Mouse (Mus musculus): ENCODE measurements at regions not wholly inside any gene's neighbourhood (a gene's known extent, or its start where the extent isn't known, plus 50 kb on each side); places are given as distances from the start of the nearest gene placed in this dataset.
A peak's percentile ranks its signal among the peaks of the same experiment; 100 is the strongest.
"Not testable (repeated sequence)": the region's sequence is repeated elsewhere in the genome, so short reads cannot be mapped to it uniquely, and the experiment has no call there.

- DNase-seq: no peak
Measured at GRCm38 (mm10) chr11:14136142-14136541, 462.9 kb upstream of the Pom121l12 start.

DNA sequence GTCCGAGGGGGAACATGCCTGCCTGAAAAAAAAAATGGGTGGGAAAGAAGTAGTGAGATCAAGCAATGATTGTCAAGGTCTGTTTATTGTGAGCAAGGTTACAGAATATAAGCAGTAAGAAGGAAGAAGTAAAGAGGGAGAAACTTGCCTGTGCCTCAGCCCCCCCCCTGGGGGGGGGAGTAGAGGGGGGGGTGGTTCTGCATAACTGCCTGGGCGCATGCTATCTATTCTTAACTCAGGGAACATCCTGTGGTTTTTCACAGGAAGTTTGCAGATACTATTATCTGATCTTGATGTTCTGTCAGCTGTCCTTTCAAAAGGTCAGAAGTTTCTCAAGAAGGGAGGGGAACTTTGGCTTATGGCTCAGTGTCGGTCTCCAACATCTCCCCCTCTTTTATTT, 456.7 kb upstream of the Pom121l12 start:
- not testable (repeated sequence) for DNase-seq

DNA sequence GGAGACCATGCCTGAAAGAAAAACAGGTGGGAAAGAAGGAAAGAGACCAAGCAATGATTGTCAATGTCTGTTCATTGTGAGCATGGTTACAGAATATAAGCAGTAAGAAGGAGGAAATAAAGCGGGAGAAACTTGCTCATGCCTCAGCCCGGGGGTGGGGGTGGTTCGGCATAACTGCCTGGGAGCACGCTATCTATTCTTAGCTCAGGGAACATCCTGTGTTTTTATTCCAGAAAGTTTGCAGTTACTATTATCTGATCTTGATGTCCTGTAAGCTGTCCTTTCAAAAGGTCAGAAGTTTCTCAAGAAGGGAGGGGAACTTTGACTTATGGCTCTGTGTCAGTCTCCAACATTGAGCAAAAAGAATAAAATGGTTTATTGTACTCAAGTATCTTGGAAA, 451.4 kb upstream of the Pom121l12 start:
- no peak for DNase-seq

- no peak for DNase-seq
Measured at GRCm38 (mm10) chr11:14159366-14159765, 439.7 kb upstream of the Pom121l12 start.

GRCm38 (mm10) chr11:14169478-14169877, 429.6 kb upstream of the Pom121l12 start:
- DNase-seq: no peak

- no peak for DNase-seq
Measured at GRCm38 (mm10) chr11:14174594-14174993, 424.5 kb upstream of the Pom121l12 start.

DNA sequence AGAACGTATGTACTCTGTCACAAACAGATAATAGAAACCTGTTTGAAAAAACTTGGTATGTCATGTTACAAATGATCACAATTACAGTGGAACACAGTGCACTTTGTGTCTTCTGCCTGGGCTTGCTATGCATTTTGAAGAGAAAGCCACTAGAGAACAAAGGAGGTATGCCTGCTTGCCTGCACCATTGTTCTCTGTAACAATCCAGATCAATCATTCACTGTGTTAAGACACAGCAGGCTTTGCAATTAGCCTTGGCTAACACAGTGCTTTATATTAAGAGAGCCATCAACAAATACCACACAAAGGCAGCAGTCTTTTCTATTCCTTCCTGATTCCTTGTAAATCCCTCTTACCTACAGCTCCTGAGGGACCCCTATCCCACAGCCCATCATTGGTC, 417.1 kb upstream of the Pom121l12 start:
- no peak for DNase-seq

DNA sequence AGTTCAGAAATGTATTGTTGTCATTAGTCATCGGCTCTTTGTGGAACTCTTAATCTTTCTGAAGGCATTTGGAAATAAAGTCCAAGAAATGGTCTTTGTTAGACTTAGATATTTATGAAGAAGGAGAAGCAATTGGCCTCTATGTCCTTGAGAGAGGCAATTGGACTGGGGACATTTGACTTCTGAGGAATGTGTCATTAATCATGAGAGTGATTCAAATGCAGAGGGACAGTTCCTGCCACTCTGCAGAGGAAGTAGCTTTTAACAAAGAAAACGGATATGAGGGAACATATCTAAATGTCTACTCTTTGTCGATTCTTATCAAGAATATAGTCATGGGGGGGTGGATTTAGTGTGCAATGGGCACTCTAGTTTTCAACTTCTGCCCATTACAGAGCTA, 416.6 kb upstream of the Pom121l12 start:
- no peak for DNase-seq

GRCm38 (mm10) chr11:14183258-14183968, 415.7 kb upstream of the Pom121l12 start:
- DNase-seq: peak in 1 of 2 experiments; percentile 30

DNA sequence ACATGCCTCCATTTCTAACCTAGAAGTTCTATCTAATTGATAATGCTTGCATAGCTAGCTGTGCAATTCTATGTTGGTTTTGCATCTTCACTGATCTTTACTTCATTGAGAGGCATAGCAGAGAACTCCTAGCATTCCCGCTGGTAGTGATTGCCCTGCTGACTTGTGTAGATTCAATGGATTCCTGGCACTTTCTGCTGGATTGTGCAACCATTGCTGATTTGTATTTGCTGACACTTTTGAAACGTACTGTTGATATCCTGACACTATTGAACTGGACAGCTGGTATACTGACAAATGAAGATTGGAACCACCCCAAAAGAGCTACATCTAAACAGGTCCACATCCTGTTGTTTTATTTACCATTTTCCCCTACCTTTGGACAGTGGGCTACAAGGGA, 404.0 kb upstream of the Pom121l12 start:
- no peak for DNase-seq

Data from kidney, postnatal 36 days (tissue).